Mouse (Mus musculus) bone marrow, adult 2 months (tissue): Measurements from ENCODE around the gene Coro7. TPM values are rescaled to one million over a fixed set of nuclear protein-coding genes. Genes with fewer than 3 reads are reported as not detected.
"Not testable (repeated sequence)": the region's sequence is repeated elsewhere in the genome, so short reads cannot be mapped to it uniquely, and the experiment has no call there.

Experiments used
- H3K27ac ChIP-seq: fragments of 200-500 bp; 2 replicates; pipeline ENCODE4 v1.5.1; 2012; ENCODE audit warnings: low read depth, mild to moderate bottlenecking, control low read depth, inconsistent platforms, low read length; ENCODE audit not compliant: control insufficient read depth, poor library complexity, insufficient read depth
- H3K4me1 ChIP-seq: fragments of 200-500 bp; 2 replicates; pipeline ENCODE4 v1.6.1; 2011; ENCODE audit warnings: low read length; ENCODE audit not compliant: control insufficient read depth, insufficient read depth
- H3K4me3 ChIP-seq: fragments of 200-500 bp; replicated peaks from 2 replicates; pipeline ENCODE3; 2011; ENCODE audit warnings: mild to moderate bottlenecking, low read depth, low read length, control low read depth; ENCODE audit not compliant: control insufficient read depth
- CTCF ChIP-seq: fragments of 200-500 bp; IDR thresholded peaks from 2 replicates; pipeline ENCODE4 v1.5.1; 2011; ENCODE audit warnings: low read length, control low read depth; ENCODE audit not compliant: control insufficient read depth, insufficient read depth
- POLR2A ChIP-seq: fragments of 200-500 bp; IDR thresholded peaks from 2 replicates; pipeline ENCODE4 v1.6.1; 2011; ENCODE audit warnings: low read depth, mild to moderate bottlenecking, control low read depth, low read length, borderline replicate concordance; ENCODE audit not compliant: control insufficient read depth
- WGBS: fragments of 180-500 bp; shearing (Covaris S2); methylation state at CpG from one replicate; pipeline ENCODE4 v1.1.7; 2018; 5-methylcytosine and 5-hydroxymethylcytosine counted together
- polyA plus RNA-seq: library from polyadenylated mRNA; stranded (reverse); fragments of >200 nt; gene quantifications from 2 replicates; pipeline ENCODE4 v1.2.4, GENCODE M21; 2011; ENCODE audit warnings: low replicate concordance; ENCODE audit not compliant: missing spikeins, insufficient read depth, insufficient read length

Coro7 gene
- polyA plus RNA-seq, 1 experiment, result 102 TPM

GRCm38 (mm10) chr16:4584438-4584837 is 95.1 kb downstream of the Coro7 start:
- TF ChIP-seq CTCF, result no peak
- TF ChIP-seq POLR2A, result no peak
- H3K27ac ChIP-seq, result no peak overlapping the region
- no peak overlapping the region for H3K4me3 ChIP-seq
- 27% methylated on average over 5 of the region's 5 CpGs for WGBS
- peaks cover 4% of the 10 kb centered on the region for H3K4me1 ChIP-seq

- Histone ChIP-seq H3K4me3 (no peak overlapping the region), H3K4me1 (peaks cover 4% of the 10 kb centered on the region), H3K27ac (no peak overlapping the region)
- WGBS, result under 1% methylated on average over 3 of the region's 3 CpGs
- no peak for TF ChIP-seq POLR2A
- no peak for TF ChIP-seq CTCF
These were observed 95.8 kb downstream of the Coro7 start for GRCm38 (mm10) chr16:4583807-4584206.

GRCm38 (mm10) chr16:4581179-4581578 is 98.4 kb downstream of the Coro7 start:
- WGBS, result 82% methylated on average over 4 of the region's 4 CpGs
- not testable (repeated sequence) for H3K4me3 ChIP-seq, H3K4me1 ChIP-seq, H3K27ac ChIP-seq

- 15% methylated on average over 7 of the region's 7 CpGs for WGBS
- H3K27ac ChIP-seq, result no peak overlapping the region
- no peaks in the 10 kb centered on the region; the same call in 1 of the 2 replicates for H3K4me1 ChIP-seq
- H3K4me3 ChIP-seq, result no peak overlapping the region
- TF ChIP-seq POLR2A (no peak), CTCF (no peak)
These were observed 100.9 kb downstream of the Coro7 start for GRCm38 (mm10) chr16:4578630-4579029.

- Histone ChIP-seq H3K27ac (no peak overlapping the region), H3K4me1 (no peaks in the 10 kb centered on the region; the same call in 1 of the 2 replicates), H3K4me3 (no peak overlapping the region)
- WGBS, result 6% methylated on average over 2 of the region's 2 CpGs
- TF ChIP-seq POLR2A (no peak), CTCF (no peak)
These were observed 102.7 kb downstream of the Coro7 start for GRCm38 (mm10) chr16:4576873-4577272.

Other genes with a start within 250 kb of the Coro7 start
- gene Srl, start 138.0 kb downstream of the Coro7 start, polyA plus RNA-seq, result 1.2 and 3.0 TPM in 2 replicates
- 5.5 and 10.2 TPM in 2 replicates for gene Tfap4, start 119.9 kb downstream of the Coro7 start, polyA plus RNA-seq
- gene Glis2, start 85.1 kb downstream of the Coro7 start, polyA plus RNA-seq, result 1.2 and 4.9 TPM in 2 replicates
- gene Pam16, start 54.8 kb downstream of the Coro7 start, polyA plus RNA-seq, result 19.7 and 52.5 TPM in 2 replicates
- 0.34 and 1.8 TPM in 2 replicates for gene Vasn, start 39.8 kb downstream of the Coro7 start, polyA plus RNA-seq
- gene Dnaja3, start 39.8 kb downstream of the Coro7 start, polyA plus RNA-seq, result 10.6 and 11.7 TPM in 2 replicates
- 27.3 and 32.5 TPM in 2 replicates for gene Nmral1, start 39.6 kb upstream of the Coro7 start, polyA plus RNA-seq
- 11.3 and 31.1 TPM in 2 replicates for gene Hmox2, start 46.6 kb upstream of the Coro7 start, polyA plus RNA-seq
- gene Cdip1, start 110.5 kb upstream of the Coro7 start, polyA plus RNA-seq, result 10.6 and 17.2 TPM in 2 replicates
- gene 4930562C15Rik, start 155.6 kb upstream of the Coro7 start, polyA plus RNA-seq, result 1.7 TPM in 1 of 2 replicates, not detected in the other
- gene Ubald1, start 200.5 kb upstream of the Coro7 start, polyA plus RNA-seq, result 19.4 and 38.1 TPM in 2 replicates
- 12.9 and 22.1 TPM in 2 replicates for gene Mgrn1, start 206.5 kb upstream of the Coro7 start, polyA plus RNA-seq